Mouse (Mus musculus) ovary, adult 2 months (tissue): ENCODE data around the gene Fam69a. TPM values are rescaled to one million over a fixed set of nuclear protein-coding genes. Genes with fewer than 3 reads are reported as not detected.

Source experiments
- polyA plus RNA-seq: library from polyadenylated mRNA; depleted of rRNA; stranded (reverse); fragments of >200 nt; gene quantifications from 2 replicates; pipeline ENCODE4 v1.2.3, GENCODE M21; 2012; rRNA removed

The Fam69a gene
- polyA plus RNA-seq = 0.85 and 1.4 TPM in 2 replicates

GRCm38 (mm10) chr5:107986967-107987834, at the start of gene Fam69a:
TSS of gene Fam69a (minus strand) at chr5:107987085.

GRCm38 (mm10) chr5:107900206-107901013, 86.5 kb downstream of the Fam69a start, which contains the start of gene Rpl5:
TSS of gene Rpl5 (plus strand) at chr5:107900502.

GRCm38 (mm10) chr5:107874561-107875260, 112.2 kb downstream of the Fam69a start, which contains the start of gene Evi5:
TSS of gene Evi5 (minus strand) at chr5:107875107.

Other genes starting within 250 kb of the Fam69a start
- gene Ube2d2b, start 157.0 kb downstream of the Fam69a start, polyA plus RNA-seq = 0.15 and 0.17 TPM in 2 replicates
- gene Evi5, start 112.0 kb downstream of the Fam69a start, polyA plus RNA-seq = 36.5 and 49.3 TPM in 2 replicates
- gene Rpl5, start 86.6 kb downstream of the Fam69a start, polyA plus RNA-seq = 45.6 and 60.1 TPM in 2 replicates
- 7.0 and 8.9 TPM in 2 replicates for gene Mtf2, start 78.6 kb upstream of the Fam69a start, polyA plus RNA-seq
- 111 and 119 TPM in 2 replicates for gene Tmed5, start 145.5 kb upstream of the Fam69a start, polyA plus RNA-seq
- gene Ccdc18, start 145.8 kb upstream of the Fam69a start, polyA plus RNA-seq = 0.08 TPM in 1 of 2 replicates, not detected in the other